ENCODE assay signal across 8 mouse cellular contexts in genomic region chr5:15935234-15935728, GRCm38 (mm10). TPM values are rescaled to one million over a fixed set of nuclear protein-coding genes. Genes with fewer than 3 reads are reported as not detected.
DNase-seq lines count a peak whose midpoint lies in the region; ATAC-seq and TF ChIP-seq lines count a peak whose summit lies in the region.

No protein-coding gene starts in this region.

- no peaks in the 10 kb centered on the region for H3K9me3 ChIP-seq in forebrain, embryonic 12.5 days
- H3K9me3 ChIP-seq in limb, embryonic 14.5 days (ENCODE audit: control insufficient read depth, low read length) = no peaks in the 10 kb centered on the region
- no peaks in the 10 kb centered on the region for H3K9me3 ChIP-seq in neural tube, embryonic 14.5 days (ENCODE audit: control insufficient read depth, low read length)

- H3K9ac ChIP-seq in forebrain, embryonic 12.5 days = peak overlapping the region; percentile 82
- H3K9ac ChIP-seq in limb, embryonic 14.5 days (ENCODE audit: low read depth, low read length, severe bottlenecking) = peak overlapping the region; percentile 93
- H3K9ac ChIP-seq in neural tube, embryonic 14.5 days (replicated peaks; ENCODE audit: low read depth, low read length) = peak overlapping the region; percentile 90

- TF ChIP-seq CTCF in brain, embryonic 14.5 days (IDR thresholded peaks at IDR 0.05; ENCODE audit: borderline replicate concordance, extremely low read depth, insufficient read depth, insufficient read length) = no peak

- peaks cover 18% of the 10 kb centered on the region for H3K4me1 ChIP-seq in forebrain, embryonic 12.5 days
- H3K4me1 ChIP-seq in limb, embryonic 14.5 days (ENCODE audit: control insufficient read depth, insufficient read depth, low read length) = peaks cover 7% of the 10 kb centered on the region
- H3K4me1 ChIP-seq in neural tube, embryonic 14.5 days (ENCODE audit: control insufficient read depth, insufficient read depth, low read length) = no peaks in the 10 kb centered on the region

- H3K4me3 ChIP-seq in forebrain, embryonic 12.5 days (replicated peaks) = peak overlapping the region; percentile 66
- H3K4me3 ChIP-seq in limb, embryonic 14.5 days (replicated peaks; ENCODE audit: low read length) = peak overlapping the region; percentile 70
- peak overlapping the region; percentile 62 for H3K4me3 ChIP-seq in neural tube, embryonic 14.5 days (ENCODE audit: low read depth, low read length)

- no peak for ATAC-seq in forebrain, embryonic 12.5 days (ENCODE audit: low FRiP score)
- no peak for ATAC-seq in limb, embryonic 14.5 days (ENCODE audit: low FRiP score, low read depth)
- no peak for ATAC-seq in neural tube, embryonic 14.5 days (ENCODE audit: low read depth)

- intact Hi-C loops in heart, postnatal 14 days (cut with DNase I) = loop anchor here (2.0 to 10.0 kb wide), 2 partner anchors 74 to 120 kb away; no protein-coding TSS in a partner anchor

- under 1% methylated on average over 27 of the region's 27 CpGs for WGBS in forebrain, embryonic 12.5 days
- WGBS in limb, embryonic 14.5 days = under 1% methylated on average over 27 of the region's 27 CpGs
- 1% methylated on average over 27 of the region's 27 CpGs for WGBS in neural tube, embryonic 14.5 days

- no peak for TF ChIP-seq POLR2A in brain, embryonic 14.5 days (IDR thresholded peaks at IDR 0.05; ENCODE audit: borderline replicate concordance, extremely low read depth, insufficient read depth, insufficient read length, poor library complexity, severe bottlenecking)
- TF ChIP-seq POLR2A in limb, embryonic 14.5 days (IDR thresholded peaks at IDR 0.05; ENCODE audit: borderline replicate concordance, extremely low read depth, insufficient read depth, insufficient read length) = no peak

- peak overlapping the region; percentile 80 for H3K4me2 ChIP-seq in forebrain, embryonic 12.5 days
- peak overlapping the region; percentile 82 for H3K4me2 ChIP-seq in limb, embryonic 14.5 days (replicated peaks; ENCODE audit: low read depth, low read length, severe bottlenecking)
- peak overlapping the region; percentile 59 for H3K4me2 ChIP-seq in neural tube, embryonic 14.5 days (ENCODE audit: low read depth, low read length)

- peak; percentile 20 for DNase-seq in ES-CJ7 (ENCODE audit: low read depth, low spot score)
- DNase-seq in brain, embryonic 14.5 days (ENCODE audit: low read depth) = peak; percentile 72
- DNase-seq in heart, postnatal 14 days = peak; percentile 19 to 37
- peak; percentile 9 for DNase-seq in limb, embryonic 14.5 days (ENCODE audit: low spot score)
- no peak for DNase-seq in urinary bladder, postnatal 36 days (ENCODE audit: low spot score in 2 of 2)
- no peak for DNase-seq in urinary bladder, postnatal 25 days (ENCODE audit: low spot score)

- peaks cover 44% of the 10 kb centered on the region for H3K27me3 ChIP-seq in forebrain, embryonic 12.5 days
- H3K27me3 ChIP-seq in limb, embryonic 14.5 days (ENCODE audit: control insufficient read depth, insufficient read depth, low read length) = no peaks in the 10 kb centered on the region
- peaks cover 9% of the 10 kb centered on the region; the same call in 1 of the 2 replicates for H3K27me3 ChIP-seq in neural tube, embryonic 14.5 days (ENCODE audit: control insufficient read depth, insufficient read depth, low read length)

- no peaks in the 10 kb centered on the region for H3K36me3 ChIP-seq in forebrain, embryonic 12.5 days (replicated peaks)
- no peaks in the 10 kb centered on the region for H3K36me3 ChIP-seq in limb, embryonic 14.5 days (ENCODE audit: control insufficient read depth, insufficient read depth, low read length)
- no peaks in the 10 kb centered on the region for H3K36me3 ChIP-seq in neural tube, embryonic 14.5 days (ENCODE audit: control insufficient read depth, insufficient read depth, low read length)

- peak overlapping the region; percentile 93 for H3K27ac ChIP-seq in forebrain, embryonic 12.5 days
- H3K27ac ChIP-seq in limb, embryonic 14.5 days (replicated peaks; ENCODE audit: low read depth, low read length) = peak overlapping the region; percentile 94
- peak overlapping the region; percentile 96 for H3K27ac ChIP-seq in neural tube, embryonic 14.5 days (ENCODE audit: low read depth, low read length)

RNA-seq across cellular contexts. Expression of gene Cacna2d1, which starts 0.8 kb away (rescaled TPM):
- polyA plus RNA-seq in brain, embryonic 14.5 days (2012; rRNA removed) = 40.6 and 43.3 TPM in 2 replicates
- polyA plus RNA-seq in forebrain, embryonic 12.5 days (2016; fragmentation: Nextera tagmentation; extraction: Ambion mirVana) = 30.3 and 36.7 TPM in 2 replicates
- 10 to 100 TPM; 86.8 to 90.3 TPM for total RNA-seq in heart, postnatal 14 days (2021)
- 25.0 and 26.3 TPM in 2 replicates for polyA plus RNA-seq in limb, embryonic 14.5 days (2012; rRNA removed)
- 23.4 and 26.0 TPM in 2 replicates for polyA plus RNA-seq in limb, embryonic 14.5 days (2014; fragmentation: Nextera tagmentation; extraction: Ambion mirVana)
- 59.1 and 65.7 TPM in 2 replicates for polyA plus RNA-seq in neural tube, embryonic 14.5 days (2014; fragmentation: Nextera tagmentation; extraction: Ambion mirVana)

Comparison
In these comparisons a context has a peak if more than half of its experiments do, and no peak if none do; other contexts are left out.
1. DNase-seq: peak in ES-CJ7 (single experiment), brain, embryonic 14.5 days (single experiment), heart, postnatal 14 days (2 of 2) and limb, embryonic 14.5 days (single experiment); none in urinary bladder, postnatal 36 days (0 of 2) and urinary bladder, postnatal 25 days (single experiment).
2. Peak in every context shown above with its lines, with median percentiles within 50 percentile points of each other: H3K27ac ChIP-seq, H3K4me2 ChIP-seq, H3K4me3 ChIP-seq and H3K9ac ChIP-seq.